Mouse (Mus musculus): ENCODE measurements around the gene Ptprr.

DNA sequence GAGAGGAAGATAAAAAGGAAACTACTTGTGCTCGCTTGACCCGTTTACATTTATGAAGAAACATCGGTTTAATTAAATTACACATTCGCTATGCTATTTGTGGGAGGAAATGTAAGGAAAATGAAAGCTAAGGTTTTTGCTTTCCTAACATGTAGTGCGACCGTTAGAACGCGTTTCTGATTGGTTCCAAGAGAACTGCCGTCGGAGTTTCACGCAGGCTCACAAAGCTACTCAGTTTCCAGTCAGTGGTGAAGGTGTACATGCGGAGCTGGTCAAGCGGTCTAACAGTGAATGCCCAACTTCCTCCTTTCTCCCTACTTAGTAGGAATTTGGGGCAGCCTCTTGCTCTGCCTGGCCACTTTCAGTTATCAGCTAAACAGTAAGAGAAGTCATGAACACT is 78.5 kb downstream of the Ptprr start:
- TF ChIP-seq CTCF (conservative IDR thresholded peaks at IDR 0.05; ENCODE audit: low read length) (no peak), NANOG (IDR thresholded peaks at IDR 0.05; ENCODE audit: borderline replicate concordance, low read length) (no peak)

Measured in E14TG2a.4 (cell line).